Mouse (Mus musculus) erythroblast, embryonic 14.5 days (primary cell): ENCODE data around the gene Dst.

ENCODE experiments used
- GATA1 ChIP-seq: IDR thresholded peaks from 2 replicates; pipeline ENCODE4 v1.6.1; 2012; ENCODE audit warnings: low read length, inconsistent platforms, mixed read lengths
- TAL1 ChIP-seq: IDR thresholded peaks from 3 replicates; pipeline ENCODE4 v1.6.1; 2012; ENCODE audit warnings: low read length, inconsistent platforms, mixed read lengths

GRCm38 (mm10) chr1:34237689-34238091, 329.7 kb downstream of the Dst start:
- TF ChIP-seq GATA1 (no peak), TAL1 (no peak)
